Mouse (Mus musculus): ENCODE data around the gene Arrdc2. TPM values are rescaled to one million over a fixed set of nuclear protein-coding genes. Genes with fewer than 3 reads are reported as not detected.
A peak's percentile ranks its signal among the peaks of the same experiment; 100 is the strongest.

The Arrdc2 gene
- polyA plus RNA-seq, 1 experiment from 2014 or later = 8.3 TPM

DNA sequence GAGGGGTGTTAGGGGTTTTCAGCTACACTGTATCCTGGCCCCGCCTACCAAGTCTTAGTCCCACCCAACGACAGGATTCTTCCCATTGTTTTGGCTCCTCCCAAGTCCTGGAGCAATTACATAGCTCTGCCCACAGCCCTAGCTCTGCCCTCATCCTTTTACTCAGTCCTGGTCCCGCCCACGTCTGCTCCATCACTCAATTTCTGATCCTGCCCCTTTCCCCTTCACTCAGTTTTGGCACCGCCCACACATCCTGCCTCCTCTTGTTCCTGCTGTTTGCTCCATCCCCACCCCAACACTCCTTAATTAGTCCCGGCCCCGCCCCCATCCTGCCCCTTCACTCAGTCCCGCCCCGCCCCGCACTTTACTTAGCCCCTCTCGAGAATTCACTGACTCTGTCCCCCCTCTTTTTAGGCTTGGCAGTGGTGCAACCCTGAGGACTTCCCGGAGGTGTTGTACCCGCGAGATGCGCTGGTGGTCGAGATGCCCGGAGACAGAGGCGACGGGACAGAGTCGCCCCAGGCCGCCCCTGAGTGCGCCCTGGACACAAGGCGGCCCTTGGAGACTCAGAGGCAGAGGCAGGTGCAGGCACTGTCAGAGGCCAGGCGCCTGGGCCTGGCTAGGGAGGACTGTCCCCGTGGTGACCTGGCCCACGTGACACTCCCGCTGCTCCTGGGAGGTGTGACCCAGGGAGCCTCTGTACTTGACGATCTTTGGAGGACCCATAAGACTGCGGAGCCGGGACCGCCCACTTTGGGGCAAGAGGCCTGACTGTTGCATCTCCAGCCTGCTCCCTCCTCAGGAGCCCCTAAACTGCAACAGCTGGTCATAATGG is 19.2 kb downstream of the Arrdc2 start:
- H3K9me3 ChIP-seq (ENCODE audit: control insufficient read depth, low read length) = no peaks in the 10 kb centered on the region
- H3K27ac ChIP-seq (ENCODE audit: low read length) = peak overlapping the region; percentile 23; the same call in 1 of the 2 replicates
- 7% methylated on average over 31 of the region's 31 CpGs for WGBS
- no peaks in the 10 kb centered on the region for H3K36me3 ChIP-seq (ENCODE audit: control insufficient read depth, insufficient read depth, low read length)
- peaks cover 11% of the 10 kb centered on the region for H3K4me1 ChIP-seq (ENCODE audit: control insufficient read depth, insufficient read depth, low read length)
- peak overlapping the region; percentile 44 for H3K4me2 ChIP-seq (ENCODE audit: low read depth, low read length)
- H3K9ac ChIP-seq (ENCODE audit: low read depth, low read length) = 0 out of 2 replicates have a peak overlapping the region, but pooled peaks have one; percentile 29
- H3K4me3 ChIP-seq (ENCODE audit: low read length) = peak overlapping the region; percentile 14
- peaks cover 14% of the 10 kb centered on the region for H3K27me3 ChIP-seq (replicated peaks; ENCODE audit: control insufficient read depth, insufficient read depth, low read length)
- ATAC-seq = peak; percentile 78

DNA sequence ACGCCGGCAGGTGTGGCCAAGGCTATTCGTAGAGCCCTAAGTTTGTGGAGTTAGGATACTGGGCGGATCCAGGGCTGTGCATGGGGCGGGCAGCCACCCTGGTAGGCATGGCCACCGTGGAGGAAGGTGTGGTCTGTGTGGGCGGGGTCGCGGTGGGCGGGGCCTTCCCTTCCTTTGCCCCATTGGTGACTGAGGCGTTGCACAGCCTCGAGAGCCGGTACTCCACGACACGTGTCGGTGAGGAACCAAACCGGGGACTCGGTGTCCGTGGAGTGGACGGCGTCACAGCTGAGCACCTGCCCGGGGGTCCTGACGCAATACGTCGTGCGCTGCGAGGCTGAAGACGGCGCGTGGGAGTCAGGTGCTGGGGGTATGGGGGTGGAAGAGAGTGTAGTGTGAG is 22.8 kb downstream of the Arrdc2 start:
- H3K4me1 ChIP-seq (ENCODE audit: control insufficient read depth, insufficient read depth, low read length) = peaks cover 11% of the 10 kb centered on the region
- H3K27me3 ChIP-seq (replicated peaks; ENCODE audit: control insufficient read depth, insufficient read depth, low read length) = peaks cover 14% of the 10 kb centered on the region
- H3K9me3 ChIP-seq (ENCODE audit: control insufficient read depth, low read length) = no peaks in the 10 kb centered on the region
- WGBS = 8% methylated on average over 30 of the region's 30 CpGs
- peak overlapping the region; percentile 19 for H3K4me3 ChIP-seq (ENCODE audit: low read length)
- no peaks in the 10 kb centered on the region for H3K36me3 ChIP-seq (ENCODE audit: control insufficient read depth, insufficient read depth, low read length)
- no peak overlapping the region for H3K9ac ChIP-seq (ENCODE audit: low read depth, low read length)
- H3K27ac ChIP-seq (ENCODE audit: low read length) = no peak overlapping the region
- peak overlapping the region; percentile 57 for H3K4me2 ChIP-seq (ENCODE audit: low read depth, low read length)
- peak; percentile 62 for ATAC-seq

DNA sequence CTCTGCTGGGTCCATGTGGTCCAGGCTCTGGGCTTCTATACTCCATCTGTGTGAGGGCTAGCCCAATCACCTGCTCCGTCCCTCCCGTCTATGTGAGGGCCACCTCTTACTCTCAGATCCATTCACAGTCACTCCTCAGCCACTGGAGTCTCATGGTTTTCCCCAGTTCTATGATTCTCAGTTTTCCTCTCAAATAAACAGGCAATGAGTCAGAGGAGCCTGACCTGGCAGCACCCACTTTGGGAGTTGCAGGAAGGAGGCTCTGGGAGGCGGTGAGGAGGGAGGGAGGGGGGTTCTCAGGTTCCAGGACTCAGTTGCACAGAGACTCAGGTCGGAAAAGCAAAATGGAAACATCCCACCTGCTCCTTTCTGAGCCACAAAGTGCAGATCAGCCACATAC is 26.6 kb downstream of the Arrdc2 start:
- 54% methylated on average over 4 of the region's 4 CpGs for WGBS
- ATAC-seq = no peak
- peaks cover 14% of the 10 kb centered on the region for H3K27me3 ChIP-seq (replicated peaks; ENCODE audit: control insufficient read depth, insufficient read depth, low read length)
- peaks cover 7% of the 10 kb centered on the region; the same call in 1 of the 2 replicates for H3K4me1 ChIP-seq (ENCODE audit: control insufficient read depth, insufficient read depth, low read length)
- no peaks in the 10 kb centered on the region for H3K36me3 ChIP-seq (ENCODE audit: control insufficient read depth, insufficient read depth, low read length)
- H3K4me2 ChIP-seq (ENCODE audit: low read depth, low read length) = no peak overlapping the region
- no peak overlapping the region for H3K27ac ChIP-seq (ENCODE audit: low read length)
- H3K9me3 ChIP-seq (ENCODE audit: control insufficient read depth, low read length) = no peaks in the 10 kb centered on the region
- no peak overlapping the region for H3K9ac ChIP-seq (ENCODE audit: low read depth, low read length)
- H3K4me3 ChIP-seq (ENCODE audit: low read length) = no peak overlapping the region

DNA sequence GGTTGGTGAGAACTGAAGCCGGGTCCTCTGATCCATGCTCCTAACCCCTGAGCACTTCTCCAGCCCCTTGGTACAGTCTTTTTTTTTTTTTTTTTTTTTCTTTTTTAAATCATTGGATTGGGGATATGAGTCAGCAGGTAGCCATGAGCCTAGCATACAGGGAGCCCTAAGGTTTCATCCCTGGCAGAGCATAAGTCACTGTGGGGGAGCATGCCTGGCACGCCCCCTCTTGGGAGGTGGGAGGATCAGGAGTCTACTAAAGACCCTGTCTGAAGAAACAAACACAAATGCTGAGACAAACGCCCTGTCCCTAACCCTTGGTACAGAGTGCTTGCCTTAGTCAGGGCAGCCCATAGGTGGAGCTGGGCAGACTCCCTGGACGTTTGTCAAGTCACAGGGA is 27.5 kb downstream of the Arrdc2 start:
- Histone ChIP-seq H3K9me3 (ENCODE audit: control insufficient read depth, low read length) (no peaks in the 10 kb centered on the region), H3K4me2 (ENCODE audit: low read depth, low read length) (no peak overlapping the region), H3K27ac (ENCODE audit: low read length) (no peak overlapping the region), H3K9ac (ENCODE audit: low read depth, low read length) (no peak overlapping the region), H3K36me3 (ENCODE audit: control insufficient read depth, insufficient read depth, low read length) (no peaks in the 10 kb centered on the region), H3K27me3 (replicated peaks; ENCODE audit: control insufficient read depth, insufficient read depth, low read length) (peaks cover 11% of the 10 kb centered on the region), H3K4me3 (ENCODE audit: low read length) (no peak overlapping the region), H3K4me1 (ENCODE audit: control insufficient read depth, insufficient read depth, low read length) (peaks cover 4% of the 10 kb centered on the region; the same call in 1 of the 2 replicates)
- ATAC-seq = no peak
- 57% methylated on average over 4 of the region's 4 CpGs for WGBS

DNA sequence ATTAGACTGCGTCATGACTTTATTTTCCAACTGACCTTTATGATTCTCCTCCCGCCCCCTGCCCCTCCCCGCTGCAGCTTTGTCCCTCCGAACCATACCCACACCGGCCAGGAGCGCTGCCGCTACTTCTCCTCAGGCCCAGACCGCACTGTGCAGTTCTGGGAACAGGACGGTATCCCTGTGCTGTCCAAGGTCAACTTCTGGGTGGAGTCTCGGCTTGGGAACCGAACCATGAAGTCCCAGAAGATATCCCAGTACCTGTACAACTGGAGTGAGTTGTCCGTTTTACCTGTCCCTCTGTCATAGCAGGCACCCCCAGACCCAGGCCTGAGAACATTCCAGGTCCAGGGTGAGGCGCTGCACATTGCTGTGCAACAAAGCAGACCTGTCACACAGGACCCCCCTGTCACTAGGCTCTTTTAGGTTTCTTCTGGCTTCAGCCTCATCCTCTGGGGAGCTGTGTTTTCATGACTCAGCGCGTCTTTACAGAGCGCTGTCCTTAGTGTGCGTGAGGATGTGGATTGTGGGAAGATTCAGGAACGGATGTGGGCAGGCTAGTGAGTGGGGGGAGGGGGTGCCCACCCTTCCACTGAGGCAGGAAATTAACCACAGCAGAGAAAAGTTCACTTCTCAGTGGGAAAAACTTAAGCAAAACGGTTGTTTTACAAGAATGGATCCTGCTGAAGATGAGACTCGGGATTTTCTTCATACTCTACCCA is 28.4 kb downstream of the Arrdc2 start:
- no peak overlapping the region for H3K4me3 ChIP-seq (ENCODE audit: low read length)
- H3K9me3 ChIP-seq (ENCODE audit: control insufficient read depth, low read length) = no peaks in the 10 kb centered on the region
- WGBS = 70% methylated on average over 20 of the region's 20 CpGs
- H3K27me3 ChIP-seq (replicated peaks; ENCODE audit: control insufficient read depth, insufficient read depth, low read length) = 0 out of 2 replicates have a peak, but pooled peaks cover 3% of the 10 kb centered on the region
- 0 out of 2 replicates have a peak, but pooled peaks cover 3% of the 10 kb centered on the region for H3K4me1 ChIP-seq (ENCODE audit: control insufficient read depth, insufficient read depth, low read length)
- 0 out of 2 replicates have a peak overlapping the region, but pooled peaks have one; percentile 16 for H3K9ac ChIP-seq (ENCODE audit: low read depth, low read length)
- no peak overlapping the region for H3K27ac ChIP-seq (ENCODE audit: low read length)
- no peak overlapping the region for H3K4me2 ChIP-seq (ENCODE audit: low read depth, low read length)
- ATAC-seq = no peak
- H3K36me3 ChIP-seq (ENCODE audit: control insufficient read depth, insufficient read depth, low read length) = no peaks in the 10 kb centered on the region

DNA sequence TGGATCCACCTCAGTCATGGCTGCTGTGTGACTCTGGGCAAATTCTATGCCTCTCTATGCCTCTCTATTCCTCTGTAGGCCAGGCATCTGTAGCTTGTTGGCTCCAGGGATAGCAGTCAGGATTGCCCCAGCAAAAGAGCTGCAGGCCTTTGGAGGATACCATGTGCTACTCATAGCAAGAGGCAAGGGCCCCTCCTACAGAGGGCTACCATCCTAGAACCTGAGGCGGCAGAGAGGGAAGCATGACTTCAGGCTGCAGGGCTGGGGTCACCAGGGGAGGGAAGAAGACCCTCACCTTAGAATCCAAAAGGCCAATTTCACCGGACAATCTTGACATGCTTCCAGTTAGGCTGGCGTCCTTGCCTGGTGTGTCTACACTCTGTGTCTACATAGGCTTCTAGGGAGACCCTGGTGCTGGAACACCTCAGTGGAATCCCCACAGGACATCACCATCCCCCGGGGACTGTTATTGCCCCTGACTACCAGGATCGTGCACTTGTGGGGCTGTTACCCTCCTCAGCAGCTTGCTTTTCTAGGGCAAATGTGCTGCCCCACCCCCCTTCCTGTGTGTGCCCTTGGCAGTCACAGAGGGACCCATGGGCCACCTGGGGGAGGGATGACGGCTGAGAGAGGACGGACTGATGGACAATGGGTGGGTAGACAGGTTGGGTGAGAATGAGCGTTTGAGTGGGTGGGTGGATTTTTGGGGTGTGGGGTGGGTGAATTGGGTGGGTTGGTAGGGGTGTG is 30.4 kb downstream of the Arrdc2 start:
- no peak for ATAC-seq
- Histone ChIP-seq H3K4me3 (ENCODE audit: low read length) (no peak overlapping the region), H3K9ac (ENCODE audit: low read depth, low read length) (peak overlapping the region; percentile 33; the same call in 1 of the 2 replicates), H3K36me3 (ENCODE audit: control insufficient read depth, insufficient read depth, low read length) (no peaks in the 10 kb centered on the region), H3K4me2 (ENCODE audit: low read depth, low read length) (no peak overlapping the region), H3K27me3 (replicated peaks; ENCODE audit: control insufficient read depth, insufficient read depth, low read length) (peaks cover 2% of the 10 kb centered on the region), H3K4me1 (ENCODE audit: control insufficient read depth, insufficient read depth, low read length) (peaks cover 11% of the 10 kb centered on the region; the same call in 1 of the 2 replicates), H3K9me3 (ENCODE audit: control insufficient read depth, low read length) (no peaks in the 10 kb centered on the region), H3K27ac (ENCODE audit: low read length) (no peak overlapping the region)
- 72% methylated on average over 8 of the region's 8 CpGs for WGBS

DNA sequence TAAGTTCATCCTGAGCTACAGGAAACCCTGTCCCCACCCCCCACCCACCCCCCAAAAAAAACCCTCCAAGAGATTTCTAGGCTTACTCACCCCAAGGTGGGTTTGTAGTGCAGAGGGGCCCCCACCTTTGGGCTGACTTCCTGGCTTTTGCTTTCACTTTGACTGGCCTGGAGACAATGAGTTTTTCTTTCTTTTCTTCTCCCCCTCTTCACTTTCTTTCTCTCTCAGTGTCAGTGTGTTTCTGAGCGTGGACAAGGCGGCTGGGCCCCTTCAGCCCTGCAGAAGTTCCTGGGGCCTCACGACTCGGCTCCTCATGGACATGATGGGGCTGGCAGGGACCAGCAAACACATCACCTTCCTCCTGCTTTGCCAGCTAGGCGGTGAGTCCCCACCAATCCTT is 31.3 kb downstream of the Arrdc2 start, which contains the start of gene Il12rb1:
TSS of gene Il12rb1 (plus strand) at position 211 of the 400 bp plus-strand sequence.
- Histone ChIP-seq H3K4me3 (ENCODE audit: low read length) (no peak within 1 kb of the TSS), H3K27ac (ENCODE audit: low read length) (no peak within 1 kb of the TSS), H3K4me1 (ENCODE audit: control insufficient read depth, insufficient read depth, low read length) (peaks cover 19% of the 10 kb centered on the region), H3K9me3 (ENCODE audit: control insufficient read depth, low read length) (no peaks in the 10 kb centered on the region), H3K9ac (ENCODE audit: low read depth, low read length) (peak within 1 kb of the TSS; percentile 33; the same call in 1 of the 2 replicates), H3K36me3 (ENCODE audit: control insufficient read depth, insufficient read depth, low read length) (no peaks in the 10 kb centered on the region), H3K4me2 (ENCODE audit: low read depth, low read length) (no peak within 1 kb of the TSS), H3K27me3 (replicated peaks; ENCODE audit: control insufficient read depth, insufficient read depth, low read length) (peaks cover 7% of the 10 kb centered on the region)
- WGBS = 63% methylated on average over 5 of the region's 5 CpGs
- no peak for ATAC-seq

DNA sequence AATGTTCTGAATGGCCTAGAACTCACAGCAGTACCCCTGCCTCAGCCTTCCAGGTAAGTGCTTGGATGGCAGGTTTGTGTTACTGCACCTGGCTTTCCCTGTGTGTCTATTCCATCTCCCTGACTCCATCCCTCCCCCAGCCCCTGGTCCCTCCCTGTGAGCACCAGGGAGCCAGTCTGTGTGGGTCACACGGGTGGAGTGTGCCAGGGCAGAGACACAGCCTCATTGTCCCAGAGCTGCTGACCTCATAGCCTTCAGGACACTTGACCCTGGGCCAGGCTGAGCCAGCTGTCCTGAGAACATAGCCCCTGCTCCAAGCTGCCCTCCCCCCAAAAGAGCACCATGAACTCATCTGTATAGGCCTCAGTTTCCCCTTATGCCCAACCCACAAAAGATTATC is 32.2 kb downstream of the Arrdc2 start:
- H3K4me2 ChIP-seq (ENCODE audit: low read depth, low read length) = no peak overlapping the region
- no peak overlapping the region for H3K9ac ChIP-seq (ENCODE audit: low read depth, low read length)
- H3K27ac ChIP-seq (ENCODE audit: low read length) = no peak overlapping the region
- 71% methylated on average over 1 of the region's 1 CpGs for WGBS
- H3K9me3 ChIP-seq (ENCODE audit: control insufficient read depth, low read length) = no peaks in the 10 kb centered on the region
- H3K4me1 ChIP-seq (ENCODE audit: control insufficient read depth, insufficient read depth, low read length) = peaks cover 22% of the 10 kb centered on the region
- peaks cover 7% of the 10 kb centered on the region for H3K27me3 ChIP-seq (replicated peaks; ENCODE audit: control insufficient read depth, insufficient read depth, low read length)
- H3K36me3 ChIP-seq (ENCODE audit: control insufficient read depth, insufficient read depth, low read length) = no peaks in the 10 kb centered on the region
- ATAC-seq = no peak
- no peak overlapping the region for H3K4me3 ChIP-seq (ENCODE audit: low read length)

DNA sequence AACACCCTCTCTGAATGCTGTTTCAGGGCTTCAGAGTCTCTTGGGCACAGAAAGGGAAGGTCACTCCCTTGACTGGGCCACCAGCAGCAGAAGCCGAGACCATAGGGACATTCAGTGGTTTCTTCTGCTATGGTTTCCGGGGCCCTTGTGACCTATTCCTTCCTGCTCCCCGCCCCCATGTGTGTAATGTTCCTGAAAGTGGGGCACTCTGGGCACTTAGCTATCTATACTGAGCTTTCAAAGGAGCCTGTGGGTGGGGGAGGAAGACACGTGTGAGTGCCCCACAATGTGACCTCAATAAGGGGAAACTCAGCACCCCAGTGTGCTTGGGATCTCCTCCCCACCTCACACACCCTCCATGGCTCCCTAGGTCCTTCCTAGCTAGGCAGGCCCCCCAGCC is 33.0 kb downstream of the Arrdc2 start:
- Histone ChIP-seq H3K4me3 (ENCODE audit: low read length) (no peak overlapping the region), H3K9me3 (ENCODE audit: control insufficient read depth, low read length) (no peaks in the 10 kb centered on the region), H3K36me3 (ENCODE audit: control insufficient read depth, insufficient read depth, low read length) (no peaks in the 10 kb centered on the region), H3K9ac (ENCODE audit: low read depth, low read length) (no peak overlapping the region), H3K27me3 (replicated peaks; ENCODE audit: control insufficient read depth, insufficient read depth, low read length) (peaks cover 7% of the 10 kb centered on the region), H3K27ac (ENCODE audit: low read length) (0 out of 2 replicates have a peak overlapping the region, but pooled peaks have one; percentile 6), H3K4me2 (ENCODE audit: low read depth, low read length) (no peak overlapping the region), H3K4me1 (ENCODE audit: control insufficient read depth, insufficient read depth, low read length) (peaks cover 22% of the 10 kb centered on the region)
- 79% methylated on average over 4 of the region's 4 CpGs for WGBS
- ATAC-seq = no peak
